Mouse (Mus musculus) frontal cortex, adult 2 months (tissue): ENCODE measurements around the gene Tmcc2. TPM values are rescaled to one million over a fixed set of nuclear protein-coding genes. Genes with fewer than 3 reads are reported as not detected.

Experiments
- DNase-seq, 2 experiments: peaks; one replicate each; pipeline ENCODE4 v3.0.0; 2022; ENCODE audit warnings: low spot score in 1 of 2; ENCODE audit errors: extremely low spot score in 1 of 2
- polyA plus RNA-seq: library from polyadenylated mRNA; depleted of rRNA; stranded (reverse); fragments of >200 nt; gene quantifications from 2 replicates; pipeline ENCODE4 v1.2.3, GENCODE M21; 2012; rRNA removed

The Tmcc2 gene
- 119 and 131 TPM in 2 replicates for polyA plus RNA-seq

DNA sequence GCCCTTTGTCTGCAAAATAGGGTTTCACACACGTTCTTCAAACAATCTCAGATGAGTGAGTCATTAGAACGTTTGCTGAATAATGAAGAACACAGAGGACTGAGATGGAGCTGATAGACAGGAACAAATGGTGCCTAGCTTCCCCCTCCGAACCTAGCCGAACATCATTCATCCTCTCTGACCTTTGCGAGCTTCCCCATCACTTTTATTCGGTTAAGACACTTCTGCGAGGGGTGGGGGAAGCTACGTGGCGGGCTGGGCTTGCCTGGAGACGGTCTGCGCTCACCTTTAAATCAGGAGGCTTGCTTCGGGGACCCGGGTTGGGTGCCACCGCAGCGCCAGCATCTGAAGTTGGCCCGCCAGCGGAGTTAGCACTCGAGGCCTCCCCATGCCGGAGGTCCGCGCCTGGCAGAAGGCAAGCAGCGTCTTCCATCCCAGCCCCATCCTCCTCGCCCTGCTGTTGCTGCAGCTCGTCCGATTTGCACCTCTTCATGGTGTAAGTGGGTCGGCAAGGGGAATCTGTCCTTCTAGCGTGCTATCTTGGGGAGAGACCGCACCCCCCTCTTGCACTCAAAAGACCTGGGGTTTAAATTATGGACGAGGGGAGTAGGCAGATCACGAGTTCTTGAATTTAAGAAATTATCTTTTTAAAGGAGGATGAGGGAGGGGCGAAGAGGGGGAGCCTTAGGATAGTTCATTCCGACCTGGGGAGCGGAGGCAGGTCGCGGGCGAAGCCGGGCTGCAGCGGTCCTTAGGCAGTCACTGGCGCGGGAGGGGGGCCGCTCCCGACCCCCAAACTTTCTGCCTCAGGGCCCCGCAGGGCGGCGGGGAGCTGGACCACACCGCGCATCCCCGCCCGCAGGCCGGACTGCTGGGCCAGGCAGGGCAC, at the start of gene Tmcc2:
Tmcc2 (minus strand) TSS at position 591 of the 889 bp plus-strand sequence.
- no peak for DNase-seq

DNA sequence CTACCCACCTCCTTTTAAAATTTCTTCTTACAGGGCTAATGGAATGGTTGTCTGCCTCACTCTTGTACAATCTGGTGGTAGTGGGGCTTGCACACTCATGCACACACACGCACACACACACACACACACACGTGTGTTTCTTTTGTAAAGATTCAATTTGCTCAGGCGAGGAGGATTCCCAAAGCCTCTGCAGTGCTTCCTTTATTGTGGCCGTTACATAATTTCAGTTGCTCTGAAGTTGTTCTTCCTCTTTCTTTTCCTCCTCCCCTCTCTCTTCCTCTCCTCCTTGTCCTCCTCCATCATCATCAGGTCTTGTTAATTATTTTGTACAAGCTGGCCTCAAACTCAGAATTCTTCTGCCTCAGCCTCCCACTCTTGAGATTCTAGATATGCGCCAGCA, 46.3 kb upstream of the Tmcc2 start:
- DNase-seq, result no peak

DNA sequence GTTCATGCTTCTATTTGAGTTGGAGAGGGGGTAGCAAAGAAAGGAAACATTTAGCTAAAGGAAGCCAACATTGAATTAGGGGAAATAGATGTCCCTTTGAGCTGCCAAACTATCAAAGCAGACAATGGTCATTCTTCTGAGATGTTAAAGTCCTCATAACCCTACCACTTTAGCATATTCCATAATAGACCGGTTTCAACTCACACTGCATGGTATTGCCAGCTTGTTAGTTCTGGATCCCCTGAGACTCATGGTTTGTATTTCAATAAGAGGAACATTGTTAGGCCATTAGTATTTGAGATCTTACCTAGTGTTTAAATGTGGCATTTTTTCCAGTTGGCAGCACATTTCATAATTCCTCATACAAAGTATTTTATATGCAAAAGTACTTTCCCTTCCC, 45.9 kb upstream of the Tmcc2 start:
- DNase-seq, result peak in 1 of 2 experiments; percentile 23

GRCm38 (mm10) chr1:132436320-132436958, 45.4 kb upstream of the Tmcc2 start:
- DNase-seq, result no peak

GRCm38 (mm10) chr1:132434032-132434431, 43.0 kb upstream of the Tmcc2 start:
- no peak for DNase-seq

- no peak for DNase-seq
Observed at GRCm38 (mm10) chr1:132433349-132433748, 42.3 kb upstream of the Tmcc2 start.

GRCm38 (mm10) chr1:132431716-132432115, 40.6 kb upstream of the Tmcc2 start:
- DNase-seq, result peak; percentile 19 to 64

DNA sequence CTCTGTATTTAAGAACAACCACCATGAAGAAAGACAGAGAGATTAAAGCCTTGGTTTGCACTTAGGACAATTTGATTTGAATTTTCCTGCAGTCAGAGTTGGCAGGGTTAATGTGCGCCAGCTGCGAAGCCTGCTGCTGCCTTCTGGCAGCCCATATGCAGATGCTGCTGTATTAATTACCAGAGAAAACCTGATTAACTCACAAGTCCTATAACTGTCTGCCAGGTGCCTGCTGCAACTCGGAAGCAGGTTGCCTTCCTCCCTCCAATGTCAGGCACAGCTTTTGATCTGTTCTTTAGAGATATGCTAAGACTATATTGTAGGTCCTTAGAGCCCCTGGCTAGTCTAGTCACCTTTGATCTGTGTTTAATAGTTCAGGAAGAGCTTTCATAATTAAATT, 39.7 kb upstream of the Tmcc2 start:
- no peak for DNase-seq

- DNase-seq, result no peak
Observed at GRCm38 (mm10) chr1:132425600-132425999, 34.5 kb upstream of the Tmcc2 start.

- no peak for DNase-seq
Observed at GRCm38 (mm10) chr1:132422912-132423696, 32.0 kb upstream of the Tmcc2 start.

- no peak for DNase-seq
Observed at GRCm38 (mm10) chr1:132420662-132421061, 29.6 kb upstream of the Tmcc2 start.

DNA sequence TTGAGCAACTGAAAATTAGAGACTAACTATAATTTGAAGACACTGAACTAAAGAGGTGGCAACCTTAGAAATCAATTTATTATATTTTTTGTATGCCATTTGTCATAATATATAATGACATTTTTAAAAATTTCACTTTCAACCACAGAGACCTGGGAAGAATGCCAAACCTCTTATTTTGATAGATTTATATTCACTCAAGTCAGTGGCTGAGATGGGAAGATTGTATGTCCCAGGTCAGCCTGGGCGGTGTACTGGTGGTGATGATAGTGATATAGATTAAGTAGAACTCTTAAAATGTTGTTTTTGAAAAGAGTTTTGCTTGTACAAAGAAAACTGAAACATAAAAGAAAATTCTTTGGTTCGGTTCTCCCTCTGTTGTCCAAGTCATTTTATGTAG, 29.1 kb upstream of the Tmcc2 start:
- no peak for DNase-seq

DNA sequence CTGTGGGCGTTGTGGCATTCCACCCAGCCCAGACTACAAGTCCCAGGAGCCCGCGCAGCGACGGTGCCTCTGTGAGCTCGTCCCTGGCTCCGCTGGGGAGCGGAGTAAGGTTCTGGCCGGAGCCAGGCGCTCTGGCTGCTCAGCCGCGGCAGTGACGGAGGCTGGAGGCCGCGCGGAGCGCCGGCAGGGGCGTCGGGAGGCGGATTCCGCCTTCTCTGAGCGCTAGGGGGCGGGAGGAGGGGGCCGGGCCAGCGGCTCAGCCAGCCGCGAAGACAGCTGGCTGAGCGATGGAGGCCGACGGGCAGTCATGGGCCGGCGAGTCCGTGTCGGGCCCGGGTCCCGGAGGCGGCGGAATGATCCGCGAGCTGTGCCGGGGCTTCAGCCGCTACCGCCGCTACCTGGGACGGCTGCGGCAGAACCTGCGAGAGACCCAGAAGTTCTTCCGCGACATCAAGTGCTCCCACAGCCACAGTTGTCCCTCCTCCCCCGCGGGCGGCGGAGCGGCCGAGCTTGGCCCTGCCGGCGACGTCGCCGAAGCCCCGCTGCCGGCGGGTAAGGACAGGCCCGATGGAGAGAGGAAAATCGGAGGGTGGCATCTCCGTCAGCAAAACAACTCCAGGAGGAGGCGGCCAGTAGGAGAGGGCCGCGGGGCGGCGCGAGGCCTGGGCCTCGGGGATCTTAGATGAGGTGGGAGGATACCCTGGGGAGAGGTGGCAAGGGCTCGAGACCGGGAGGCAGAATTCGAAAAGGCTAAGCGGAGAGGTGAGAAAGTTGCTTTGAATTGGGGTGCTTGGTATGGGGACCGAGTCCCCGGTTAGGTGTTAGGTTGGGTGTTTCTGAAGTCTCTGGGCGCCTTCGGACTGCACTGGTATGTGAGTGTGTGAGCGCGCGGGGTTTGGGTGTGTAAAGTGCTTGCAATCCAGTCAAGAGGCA, 26.5 kb upstream of the Tmcc2 start, which contains the start of gene Dstyk:
Dstyk (plus strand) TSS at position 237 of the 933 bp plus-strand sequence.
- DNase-seq, result peak; percentile 82 to 94

DNA sequence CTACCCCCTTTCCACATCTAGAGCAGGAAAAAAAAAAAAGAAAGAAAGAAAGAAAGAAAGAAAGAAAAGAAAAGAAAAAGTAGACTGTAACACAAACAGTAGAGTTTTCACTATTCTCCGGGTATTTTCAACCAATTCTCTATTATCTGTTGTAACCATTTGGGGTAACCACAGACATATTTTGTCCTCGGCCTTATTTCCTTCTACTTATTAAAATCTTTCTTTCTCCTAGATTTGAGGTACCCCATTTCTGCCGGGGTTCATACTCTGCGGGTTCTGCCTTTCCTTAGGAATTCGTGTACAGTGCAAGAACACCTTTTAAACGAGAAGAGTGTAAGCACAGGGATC, 25.8 kb upstream of the Tmcc2 start:
- no peak for DNase-seq

DNA sequence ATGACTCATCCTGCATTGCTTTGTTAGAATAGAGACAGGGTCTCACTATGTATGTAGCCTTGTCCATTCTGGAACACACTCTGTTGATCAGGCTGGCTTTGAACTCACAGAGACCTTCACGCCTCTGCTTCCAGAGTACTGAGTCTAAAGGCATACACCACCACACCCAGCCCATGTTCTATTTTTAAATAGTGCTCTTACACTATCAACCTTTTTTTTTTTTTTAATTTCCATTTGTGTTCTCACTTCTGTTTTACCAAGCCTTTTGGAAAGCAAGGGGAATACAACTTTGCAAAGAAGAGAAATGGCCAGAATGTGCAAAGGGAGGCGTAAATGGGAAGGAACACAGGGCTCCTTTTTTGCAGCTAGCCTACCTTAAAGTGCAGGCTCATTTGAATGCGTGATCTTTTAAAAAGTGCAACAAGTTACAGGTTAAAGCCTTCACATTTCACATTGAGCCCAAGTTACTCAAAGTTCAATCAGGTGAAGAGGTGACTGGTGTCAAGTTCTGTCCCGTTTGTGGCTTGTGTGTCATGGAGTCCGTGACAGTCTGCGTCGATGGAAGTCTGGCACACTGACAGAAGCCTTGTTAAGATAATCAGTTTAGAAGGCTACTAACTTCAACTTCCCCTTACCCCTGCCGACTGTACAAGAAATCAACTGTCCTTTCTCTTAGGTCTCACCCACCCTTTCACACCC, 25.3 kb upstream of the Tmcc2 start:
- no peak for DNase-seq

- no peak for DNase-seq
Observed at GRCm38 (mm10) chr1:132410657-132411056, 19.6 kb upstream of the Tmcc2 start.

DNA sequence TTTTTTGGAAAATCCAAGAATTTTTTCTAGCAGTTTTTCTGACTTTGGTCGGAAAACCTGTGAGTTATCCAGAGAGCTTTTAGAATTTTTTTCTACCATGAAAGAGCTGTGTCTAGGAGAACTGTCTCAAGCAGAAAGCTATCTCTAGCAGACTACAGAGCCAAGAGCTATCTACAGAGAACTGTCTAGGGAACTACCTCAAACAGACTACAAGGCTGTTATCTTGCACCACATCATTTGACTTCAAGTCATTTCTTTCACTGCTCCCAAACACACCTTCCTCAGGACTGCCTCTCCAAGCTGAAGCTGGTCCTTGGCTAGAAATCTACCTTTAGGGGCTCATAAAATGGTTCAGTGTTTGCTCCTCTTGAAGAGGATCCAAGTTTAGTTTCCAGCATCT, 10.8 kb upstream of the Tmcc2 start:
- DNase-seq, result no peak

GRCm38 (mm10) chr1:132400538-132400937, 9.5 kb upstream of the Tmcc2 start:
- DNase-seq, result no peak

GRCm38 (mm10) chr1:132396705-132397104, 5.6 kb upstream of the Tmcc2 start:
- no peak for DNase-seq
